Mouse (Mus musculus) forebrain, embryonic 15.5 days (tissue): ENCODE results near the gene Pigk. TPM values are rescaled to one million over a fixed set of nuclear protein-coding genes. Genes with fewer than 3 reads are reported as not detected.
"Not testable (repeated sequence)": the region's sequence is repeated elsewhere in the genome, so short reads cannot be mapped to it uniquely, and the experiment has no call there.

Source experiments
- ATAC-seq: fragments of 200-750 bp; cut with Nextera tagmentation; replicated peaks from 2 replicates; pipeline ENCODE4 v1.8.0; 2017; ENCODE audit warnings: mild to moderate bottlenecking, moderate TSS enrichment, moderate library complexity
- H3K27ac ChIP-seq: fragments of 300-500 bp; sonication (generic); replicated peaks from 2 replicates; pipeline ENCODE4 v1.5.1; 2015; ENCODE audit warnings: mild to moderate bottlenecking, inconsistent platforms
- H3K27me3 ChIP-seq: fragments of 300-500 bp; sonication (generic); 2 replicates; pipeline ENCODE4 v1.6.1; 2015; ENCODE audit warnings: inconsistent platforms
- H3K36me3 ChIP-seq: fragments of 300-500 bp; sonication (generic); 2 replicates; pipeline ENCODE4 v1.6.1; 2015; ENCODE audit warnings: mild to moderate bottlenecking, inconsistent platforms
- H3K4me1 ChIP-seq: fragments of 300-500 bp; sonication (generic); 2 replicates; pipeline ENCODE4 v1.6.1; 2015; ENCODE audit warnings: inconsistent platforms
- H3K4me2 ChIP-seq: fragments of 300-500 bp; sonication (generic); replicated peaks from 2 replicates; pipeline ENCODE4 v1.6.1; 2015; ENCODE audit warnings: mild to moderate bottlenecking, inconsistent platforms
- H3K4me3 ChIP-seq: fragments of 300-500 bp; sonication (generic); 2 replicates; pipeline ENCODE4 v1.5.1; 2015; ENCODE audit warnings: mild to moderate bottlenecking, inconsistent platforms
- H3K9ac ChIP-seq: fragments of 300-500 bp; sonication (generic); replicated peaks from 2 replicates; pipeline ENCODE4 v1.6.1; 2015; ENCODE audit warnings: mild to moderate bottlenecking, inconsistent platforms
- H3K9me3 ChIP-seq: fragments of 300-500 bp; sonication (generic); 2 replicates; pipeline ENCODE4 v1.6.1; 2016; ENCODE audit warnings: inconsistent platforms
- WGBS: fragments of 180-500 bp; shearing (Covaris S2); methylation state at CpG from one replicate; pipeline ENCODE4 v1.1.7; 2015; ENCODE audit warnings: mixed read lengths; 5-methylcytosine and 5-hydroxymethylcytosine counted together
- polyA plus RNA-seq: library from polyadenylated mRNA; unstranded; fragments of >200 nt; fragmentation: Nextera tagmentation; extraction: Ambion mirVana; gene quantifications from 2 replicates; pipeline ENCODE4 v1.2.1, GENCODE M21; 2015

Gene Pigk
- polyA plus RNA-seq, 1 experiment from 2014 or later, result 31.0 TPM

- H3K9me3 ChIP-seq, result no peaks in the 10 kb centered on the region
- 30% methylated on average over 4 of the region's 4 CpGs for WGBS
Observed at GRCm38 (mm10) chr3:152779819-152780218, 65.9 kb downstream of the Pigk start.

GRCm38 (mm10) chr3:152783792-152784191 lies 69.9 kb downstream of the Pigk start:
- Histone ChIP-seq H3K4me2 (no peak overlapping the region), H3K9me3 (no peaks in the 10 kb centered on the region), H3K4me3 (no peak overlapping the region), H3K27ac (no peak overlapping the region), H3K9ac (no peak overlapping the region), H3K4me1 (peaks cover 9% of the 10 kb centered on the region), H3K27me3 (no peaks in the 10 kb centered on the region), H3K36me3 (no peaks in the 10 kb centered on the region)
- ATAC-seq, result peak; percentile 85
- WGBS, result 16% methylated on average over 7 of the region's 7 CpGs

More at GRCm38 (mm10) chr3:152779819-152780218, 65.9 kb downstream of the Pigk start:
- no peak for ATAC-seq
- Histone ChIP-seq H3K4me1 (peaks cover 9% of the 10 kb centered on the region), H3K36me3 (no peaks in the 10 kb centered on the region), H3K4me3 (no peak overlapping the region), H3K27ac (no peak overlapping the region), H3K27me3 (no peaks in the 10 kb centered on the region), H3K9ac (no peak overlapping the region), H3K4me2 (no peak overlapping the region)

DNA sequence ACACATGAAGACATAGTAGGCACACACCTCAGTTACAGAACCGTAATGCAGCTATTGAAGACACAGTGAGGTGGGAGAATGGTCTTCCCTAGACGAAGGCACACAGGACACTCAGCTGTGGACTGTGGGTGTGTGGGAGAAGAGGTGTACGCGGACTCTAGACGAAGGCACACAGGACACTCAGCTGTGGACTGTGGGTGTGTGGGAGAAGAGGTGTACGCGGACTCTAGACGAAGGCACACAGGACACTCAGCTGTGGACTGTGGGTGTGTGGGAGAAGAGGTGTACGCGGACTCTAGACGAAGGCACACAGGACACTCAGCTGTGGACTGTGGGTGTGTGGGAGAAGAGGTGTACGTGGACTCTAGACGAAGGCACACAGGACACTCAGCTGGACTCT lies 70.5 kb downstream of the Pigk start:
- WGBS, result 97% methylated on average over 8 of the region's 13 CpGs
- not testable (repeated sequence) for H3K27ac ChIP-seq, ATAC-seq, H3K4me1 ChIP-seq, H3K4me3 ChIP-seq, H3K9me3 ChIP-seq, H3K4me2 ChIP-seq, H3K9ac ChIP-seq, H3K36me3 ChIP-seq, H3K27me3 ChIP-seq

- not testable (repeated sequence) for ATAC-seq, H3K4me3 ChIP-seq, H3K4me2 ChIP-seq, H3K27me3 ChIP-seq, H3K4me1 ChIP-seq, H3K9me3 ChIP-seq, H3K36me3 ChIP-seq, H3K27ac ChIP-seq, H3K9ac ChIP-seq
- 90% methylated on average over 5 of the region's 5 CpGs for WGBS
Observed at GRCm38 (mm10) chr3:152788301-152788953, 74.5 kb downstream of the Pigk start.

- Histone ChIP-seq H3K4me2 (no peak overlapping the region), H3K36me3 (0 out of 2 replicates have a peak, but pooled peaks cover 2% of the 10 kb centered on the region), H3K9me3 (no peaks in the 10 kb centered on the region), H3K27ac (no peak overlapping the region), H3K4me3 (no peak overlapping the region), H3K4me1 (no peaks in the 10 kb centered on the region), H3K27me3 (no peaks in the 10 kb centered on the region), H3K9ac (no peak overlapping the region)
- 84% methylated on average over 5 of the region's 5 CpGs for whole genome bisulfite sequencing
- no peak for ATAC-seq
Observed at GRCm38 (mm10) chr3:152792601-152793000, 78.7 kb downstream of the Pigk start.

DNA sequence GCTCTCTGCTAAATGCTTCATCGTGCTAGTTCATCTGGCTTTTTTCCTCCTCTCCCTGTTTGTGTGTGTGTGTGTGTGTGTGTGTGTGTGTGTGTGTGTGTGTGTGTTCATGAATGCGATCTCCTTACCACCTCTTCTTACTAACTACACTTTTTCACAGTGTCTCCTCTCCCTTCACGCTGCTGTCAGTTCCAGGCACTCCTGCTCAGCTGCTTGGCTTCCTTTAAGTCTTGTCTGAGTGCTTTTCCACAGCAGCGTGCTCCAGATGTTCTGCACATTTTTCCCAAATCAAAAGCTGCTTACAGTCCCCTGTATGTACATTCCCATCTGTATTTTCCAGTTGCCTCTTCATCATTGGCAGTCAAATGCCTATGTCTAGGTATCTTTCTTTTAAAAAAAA lies 79.1 kb downstream of the Pigk start:
- H3K4me3 ChIP-seq, result no peak overlapping the region
- H3K9ac ChIP-seq, result no peak overlapping the region
- 84% methylated on average over 4 of the region's 4 CpGs for WGBS
- 0 out of 2 replicates have a peak, but pooled peaks cover 2% of the 10 kb centered on the region for H3K36me3 ChIP-seq
- H3K4me2 ChIP-seq, result no peak overlapping the region
- H3K27me3 ChIP-seq, result no peaks in the 10 kb centered on the region
- no peak for ATAC-seq
- H3K27ac ChIP-seq, result no peak overlapping the region
- no peaks in the 10 kb centered on the region for H3K4me1 ChIP-seq
- H3K9me3 ChIP-seq, result no peaks in the 10 kb centered on the region

DNA sequence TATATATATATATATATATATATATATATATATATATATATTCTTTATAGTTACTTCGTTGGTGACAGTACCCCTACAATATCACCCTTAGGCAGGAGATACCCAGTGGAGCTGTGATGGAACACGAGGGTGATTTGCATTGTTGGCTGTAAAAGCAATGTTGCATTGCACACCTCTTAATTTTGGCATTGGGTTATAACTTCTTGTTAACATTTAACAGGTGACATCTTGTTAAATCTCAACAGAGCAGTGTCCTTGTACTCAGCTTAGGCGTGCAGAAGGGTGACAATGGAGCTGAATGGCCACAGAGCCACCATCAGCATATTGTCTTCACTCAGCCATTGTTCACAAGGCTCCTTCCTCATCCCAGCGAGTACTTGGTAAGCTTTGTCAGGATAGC lies 82.3 kb downstream of the Pigk start:
- Histone ChIP-seq H3K27me3 (no peaks in the 10 kb centered on the region), H3K36me3 (0 out of 2 replicates have a peak, but pooled peaks cover 2% of the 10 kb centered on the region), H3K9me3 (no peaks in the 10 kb centered on the region), H3K27ac (no peak overlapping the region), H3K4me1 (no peaks in the 10 kb centered on the region), H3K4me3 (no peak overlapping the region), H3K4me2 (no peak overlapping the region), H3K9ac (no peak overlapping the region)
- 86% methylated on average over 4 of the region's 4 CpGs for WGBS
- no peak for ATAC-seq

DNA sequence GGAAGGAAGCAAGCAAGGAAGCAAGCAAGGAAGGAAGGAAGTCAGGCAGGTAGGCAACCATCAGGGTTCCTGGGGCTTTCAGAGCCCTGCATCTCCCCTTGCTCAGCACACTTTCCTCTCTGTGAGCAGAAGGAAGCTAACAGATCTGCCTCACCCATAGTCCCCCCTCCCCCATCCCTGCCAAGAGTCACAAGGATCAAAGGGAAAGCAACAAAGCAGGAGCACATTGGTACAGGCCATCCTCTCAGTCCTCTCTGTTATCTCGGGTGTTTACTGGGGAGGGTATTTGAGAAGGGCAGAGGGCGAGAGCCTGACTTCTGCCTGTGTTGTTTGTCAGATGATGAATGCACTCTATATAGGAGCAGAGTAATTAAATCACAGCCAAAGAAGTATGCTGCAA lies 83.5 kb downstream of the Pigk start:
- no peak overlapping the region for H3K4me2 ChIP-seq
- H3K9ac ChIP-seq, result no peak overlapping the region
- H3K27ac ChIP-seq, result no peak overlapping the region
- no peak for ATAC-seq
- H3K36me3 ChIP-seq, result no peaks in the 10 kb centered on the region
- no peaks in the 10 kb centered on the region for H3K9me3 ChIP-seq
- WGBS, result 13% methylated on average over 2 of the region's 2 CpGs
- H3K4me3 ChIP-seq, result no peak overlapping the region
- H3K4me1 ChIP-seq, result no peaks in the 10 kb centered on the region
- no peaks in the 10 kb centered on the region for H3K27me3 ChIP-seq

DNA sequence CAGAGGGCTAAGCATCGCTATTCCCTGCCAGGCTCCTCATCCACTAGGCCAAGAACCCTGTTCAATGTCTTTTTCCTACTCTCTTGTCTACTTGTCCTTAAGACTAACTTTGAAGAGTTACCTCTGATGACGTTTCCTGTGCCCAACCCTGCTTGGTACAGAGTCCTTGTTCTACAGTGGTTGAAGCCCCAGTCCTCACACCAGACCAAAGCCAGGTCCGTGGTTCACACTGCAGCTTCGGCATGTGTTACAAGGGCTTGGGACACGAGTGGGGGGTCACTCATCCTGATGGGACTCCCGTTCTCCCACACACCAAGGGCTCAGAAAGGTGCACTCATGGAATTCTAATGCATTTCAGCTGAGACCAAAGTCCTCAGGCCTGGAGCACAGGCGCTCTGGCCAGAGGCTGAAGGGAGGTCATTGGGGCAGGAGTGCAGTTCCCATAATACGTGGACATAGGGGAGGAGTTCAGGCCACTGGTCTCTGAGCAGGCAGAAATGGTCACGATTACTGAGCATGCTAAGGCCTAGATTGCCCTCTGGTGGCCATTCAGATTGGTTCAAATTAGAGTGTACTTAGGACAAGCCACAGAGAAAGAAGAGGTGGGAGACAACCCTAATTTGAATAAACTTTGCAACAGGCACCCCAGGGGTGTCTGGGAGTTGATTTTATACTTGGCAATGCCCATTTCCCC lies 86.0 kb downstream of the Pigk start:
- Histone ChIP-seq H3K4me3 (no peak overlapping the region), H3K4me2 (no peak overlapping the region), H3K4me1 (no peaks in the 10 kb centered on the region), H3K36me3 (no peaks in the 10 kb centered on the region), H3K27ac (no peak overlapping the region), H3K27me3 (no peaks in the 10 kb centered on the region), H3K9me3 (no peaks in the 10 kb centered on the region), H3K9ac (no peak overlapping the region)
- ATAC-seq, result no peak
- WGBS, result 79% methylated on average over 9 of the region's 9 CpGs

DNA sequence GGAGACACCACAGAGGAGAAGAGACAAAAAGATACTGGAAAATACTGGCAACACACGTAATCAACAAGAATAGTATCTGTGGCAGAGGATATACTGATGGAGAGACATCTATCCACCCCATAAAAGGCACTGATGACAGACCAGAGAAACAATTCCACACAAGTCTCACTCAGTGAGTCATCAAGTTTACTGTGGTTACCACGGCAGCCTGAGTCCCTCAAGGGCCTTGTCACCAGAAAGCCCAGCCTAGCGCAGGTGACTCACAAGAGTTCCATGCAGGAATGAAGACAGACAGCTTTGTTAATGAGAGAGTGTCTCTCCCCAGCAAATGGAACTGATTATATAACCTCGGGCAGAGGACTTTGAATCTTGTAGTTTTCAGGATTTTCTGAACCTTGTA lies 100.0 kb downstream of the Pigk start:
- Histone ChIP-seq H3K9me3 (no peaks in the 10 kb centered on the region), H3K4me1 (no peaks in the 10 kb centered on the region), H3K27ac (no peak overlapping the region), H3K27me3 (no peaks in the 10 kb centered on the region), H3K9ac (no peak overlapping the region), H3K36me3 (no peaks in the 10 kb centered on the region), H3K4me3 (no peak overlapping the region), H3K4me2 (no peak overlapping the region)
- WGBS, result 76% methylated on average over 4 of the region's 4 CpGs
- no peak for ATAC-seq

GRCm38 (mm10) chr3:152815110-152815509 lies 101.2 kb downstream of the Pigk start:
- Histone ChIP-seq H3K27me3 (no peaks in the 10 kb centered on the region), H3K27ac (no peak overlapping the region), H3K9me3 (no peaks in the 10 kb centered on the region), H3K36me3 (no peaks in the 10 kb centered on the region), H3K9ac (no peak overlapping the region), H3K4me1 (no peaks in the 10 kb centered on the region), H3K4me3 (no peak overlapping the region), H3K4me2 (no peak overlapping the region)
- WGBS, result 88% methylated on average over 5 of the region's 5 CpGs
- no peak for ATAC-seq

DNA sequence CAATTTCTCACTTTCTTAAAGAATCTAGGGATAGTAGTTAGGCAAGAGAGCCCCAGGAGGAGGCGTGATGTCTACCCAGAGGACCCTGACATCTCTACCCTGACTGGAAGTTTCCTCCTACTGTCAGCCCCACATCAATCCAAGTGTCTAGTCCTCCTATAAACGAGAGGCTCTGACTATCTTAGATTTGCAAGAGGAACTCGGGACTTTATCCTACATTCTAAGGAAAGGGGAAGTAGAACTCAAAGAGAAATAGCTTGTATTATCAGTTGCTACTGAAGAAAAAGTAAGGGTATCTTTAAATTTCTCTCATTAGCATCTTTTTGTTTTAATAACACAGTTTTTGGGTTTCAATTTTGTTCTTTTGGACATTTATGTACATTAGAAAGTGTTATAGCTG lies 106.5 kb downstream of the Pigk start:
- H3K4me1 ChIP-seq, result no peaks in the 10 kb centered on the region
- H3K4me3 ChIP-seq, result no peak overlapping the region
- H3K36me3 ChIP-seq, result 0 out of 2 replicates have a peak, but pooled peaks cover 2% of the 10 kb centered on the region
- ATAC-seq, result no peak
- no peaks in the 10 kb centered on the region for H3K27me3 ChIP-seq
- no peak overlapping the region for H3K9ac ChIP-seq
- no peak overlapping the region for H3K4me2 ChIP-seq
- WGBS, result 76% methylated on average over 3 of the region's 3 CpGs
- H3K27ac ChIP-seq, result no peak overlapping the region
- no peaks in the 10 kb centered on the region for H3K9me3 ChIP-seq

DNA sequence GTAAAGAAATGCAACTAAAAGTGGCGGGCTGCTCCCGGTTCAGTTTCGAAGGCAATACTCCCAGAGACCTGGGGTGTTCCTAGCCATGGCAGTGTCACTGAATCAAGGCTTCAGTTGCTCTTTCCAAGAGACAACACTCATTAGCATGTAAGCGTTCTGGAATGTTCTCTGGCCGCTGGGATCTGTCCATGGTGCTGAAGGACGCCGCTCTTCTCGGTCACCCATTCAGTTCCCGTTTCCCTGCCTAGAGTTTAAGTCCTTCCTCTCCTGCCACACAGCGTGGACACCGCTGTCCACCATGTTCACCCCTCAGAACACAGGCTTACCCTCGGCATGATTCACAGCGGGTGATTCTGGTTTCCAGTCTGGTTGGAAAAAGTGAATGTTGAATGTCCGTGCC lies 107.3 kb downstream of the Pigk start:
- Histone ChIP-seq H3K27me3 (no peaks in the 10 kb centered on the region), H3K4me2 (no peak overlapping the region), H3K27ac (no peak overlapping the region), H3K9me3 (no peaks in the 10 kb centered on the region), H3K4me3 (no peak overlapping the region), H3K4me1 (no peaks in the 10 kb centered on the region), H3K9ac (no peak overlapping the region), H3K36me3 (0 out of 2 replicates have a peak, but pooled peaks cover 2% of the 10 kb centered on the region)
- 63% methylated on average over 14 of the region's 14 CpGs for WGBS
- no peak for ATAC-seq
